Mouse (Mus musculus) adrenal gland, adult (tissue): ENCODE results near the gene Olfr643.

ENCODE experiments used
- DNase-seq, 2 experiments: peaks; one replicate each; pipeline ENCODE4 v3.0.0; 2022 to 2023; ENCODE audit warnings: low spot score in 1 of 2; ENCODE audit not compliant: inconsistent age in 2 of 2

Gene Olfr643

DNA sequence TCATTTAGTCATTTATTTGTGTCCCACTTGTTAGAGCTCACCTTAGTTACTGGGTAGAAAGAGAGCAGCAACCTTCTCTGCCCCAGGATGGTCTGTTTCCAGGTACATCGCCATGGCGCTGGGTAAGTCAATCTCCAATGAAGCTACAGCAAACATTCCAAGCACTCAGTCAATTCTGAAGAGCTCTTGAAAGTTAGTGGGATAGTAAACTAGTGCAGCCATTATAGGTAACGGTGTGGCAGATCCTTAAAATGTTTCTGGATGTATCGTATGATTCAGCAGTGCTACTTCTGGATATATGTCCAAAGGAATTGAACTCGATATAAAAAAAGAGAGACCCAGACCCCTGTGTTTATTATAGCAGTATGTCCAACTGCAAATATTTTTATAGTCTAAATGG lies at the start of gene Olfr643:
Gene Olfr643 (minus strand): TSS at position 101 of the 400 bp plus-strand sequence.
- no peak for DNase-seq

DNA sequence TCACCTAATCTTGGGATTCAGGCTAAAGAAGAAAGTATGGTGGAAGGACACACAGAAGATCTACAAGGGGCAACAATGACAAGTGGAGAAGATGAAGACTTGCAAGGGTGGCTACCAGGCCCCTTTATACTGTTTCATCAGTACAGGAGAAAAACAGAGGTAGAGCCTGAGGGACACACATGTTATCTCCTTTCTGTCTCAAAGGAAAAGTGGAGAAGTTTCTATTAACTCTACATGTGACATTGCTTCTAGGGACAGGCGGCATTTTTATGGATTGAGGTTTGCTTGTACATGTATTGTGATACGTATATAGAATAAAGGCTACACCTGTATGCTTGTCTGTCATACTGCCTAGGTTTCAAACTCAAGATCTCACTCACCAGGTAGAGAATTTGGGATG lies 46.1 kb upstream of the Olfr643 start, which contains the start of gene Olfr648:
Gene Olfr648 (minus strand): TSS at position 101 of the 400 bp plus-strand sequence.
- DNase-seq: no peak

DNA sequence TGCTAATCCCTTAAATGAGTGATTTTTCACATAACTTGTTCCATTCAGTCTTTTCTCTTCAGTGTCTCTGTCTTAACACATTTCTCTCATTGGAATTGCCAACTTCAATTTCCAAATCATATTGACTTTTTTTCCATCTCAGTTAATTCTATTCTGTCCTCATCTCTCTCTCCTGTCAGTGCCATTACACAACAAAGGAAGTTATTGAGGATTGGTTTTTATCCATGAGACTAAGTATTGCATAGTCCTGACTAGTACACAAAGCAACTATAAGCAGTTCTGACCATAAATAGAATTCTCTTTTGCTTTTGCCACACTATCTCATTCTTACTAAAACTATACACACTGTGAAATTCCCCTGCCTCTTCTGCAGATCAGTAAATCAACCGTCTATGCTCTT lies 41.9 kb upstream of the Olfr643 start:
- DNase-seq: no peak

DNA sequence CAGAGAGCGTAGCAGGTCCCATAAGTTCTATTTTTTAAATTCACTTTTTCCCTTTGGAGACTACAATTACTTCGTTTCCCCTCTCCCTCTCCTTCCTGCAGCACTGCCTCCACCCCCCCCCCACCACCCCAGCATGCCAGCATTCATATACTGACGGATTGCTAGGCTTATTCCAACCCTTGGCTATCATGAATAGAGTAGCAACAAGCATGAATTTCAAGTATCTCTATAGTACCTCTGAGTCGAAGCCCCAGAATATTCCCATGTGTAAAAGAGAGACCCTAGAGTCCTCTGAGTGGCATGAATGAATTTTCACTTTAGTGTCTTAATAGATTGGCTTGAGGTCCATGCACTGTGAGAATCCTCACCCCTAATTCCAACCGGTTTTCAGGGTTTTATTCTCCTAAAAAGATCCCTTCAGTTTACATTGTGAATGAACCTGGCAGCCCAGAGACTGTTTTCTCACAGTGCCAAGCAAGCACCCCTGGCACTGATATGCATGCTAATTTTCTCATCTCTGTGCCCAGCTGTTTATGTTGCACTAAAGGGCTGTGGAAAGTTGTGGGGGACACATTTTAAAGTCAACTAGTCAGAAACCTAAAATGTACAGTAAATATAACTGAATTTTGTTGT lies 41.3 kb upstream of the Olfr643 start:
- DNase-seq: no peak

DNA sequence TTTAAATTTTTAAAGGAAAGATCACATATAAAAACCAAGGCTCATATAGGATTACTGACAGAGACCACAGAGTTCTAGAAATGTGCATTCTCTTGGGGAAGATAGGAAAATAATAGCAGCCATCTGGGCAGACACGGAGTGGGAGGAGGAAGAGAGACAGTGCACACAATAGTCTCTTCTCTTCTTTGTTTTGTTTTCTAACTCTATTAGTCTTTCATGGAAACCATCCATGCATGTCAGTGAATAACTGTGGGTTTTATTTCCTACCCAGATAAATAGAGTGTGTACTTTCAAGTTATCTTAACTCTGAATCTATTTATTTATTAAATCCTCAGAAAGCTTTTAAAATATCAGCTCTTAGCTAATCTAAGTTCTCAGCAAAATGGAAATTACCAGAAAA lies 37.9 kb upstream of the Olfr643 start:
- DNase-seq: no peak

DNA sequence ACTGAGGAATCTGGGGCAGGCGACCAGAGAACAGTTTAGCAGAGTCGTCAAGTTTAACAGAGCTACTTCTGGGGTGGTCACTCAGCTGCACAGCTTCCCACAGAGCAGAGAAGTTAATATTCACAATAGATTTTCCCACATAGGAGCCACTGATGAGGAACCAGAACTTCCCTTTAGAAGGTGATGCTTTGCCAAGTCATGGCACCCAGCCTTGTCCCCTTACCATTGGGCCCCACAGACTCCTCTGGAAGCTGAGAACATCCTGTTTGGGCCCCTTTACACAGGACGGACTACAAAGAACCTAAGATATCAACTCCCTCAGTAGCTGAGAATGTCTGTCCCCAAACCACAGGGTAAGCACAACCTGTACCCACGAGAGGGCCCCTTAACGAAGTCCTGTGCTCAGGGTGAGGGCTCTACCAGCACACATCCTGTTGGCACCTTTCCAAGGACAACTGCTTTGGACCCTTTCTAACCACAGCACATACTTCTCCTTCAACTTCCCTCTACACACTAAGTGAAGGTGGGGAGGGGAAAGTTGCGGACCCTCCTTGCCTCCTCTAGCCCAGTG lies 32.5 kb upstream of the Olfr643 start:
- no peak for DNase-seq

DNA sequence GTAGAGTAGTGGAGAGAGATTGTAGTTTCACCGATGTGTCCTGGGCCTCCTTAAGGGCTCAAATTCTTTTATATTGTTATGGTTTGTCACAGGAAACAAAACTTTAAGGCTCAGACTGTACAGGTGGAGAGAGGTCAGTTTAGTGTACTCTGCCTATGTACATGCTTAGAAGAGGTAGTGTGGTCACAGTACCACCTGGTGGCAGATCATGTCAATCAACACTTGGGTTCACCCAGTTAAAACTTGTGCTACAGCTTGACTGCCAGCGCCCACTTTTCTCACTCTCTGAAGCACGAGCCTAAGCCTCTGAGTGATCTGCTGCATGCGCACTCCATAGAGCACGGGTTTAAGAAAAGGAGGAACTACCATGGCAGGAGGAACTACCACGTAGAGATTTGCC lies 29.9 kb upstream of the Olfr643 start:
- no peak for DNase-seq

DNA sequence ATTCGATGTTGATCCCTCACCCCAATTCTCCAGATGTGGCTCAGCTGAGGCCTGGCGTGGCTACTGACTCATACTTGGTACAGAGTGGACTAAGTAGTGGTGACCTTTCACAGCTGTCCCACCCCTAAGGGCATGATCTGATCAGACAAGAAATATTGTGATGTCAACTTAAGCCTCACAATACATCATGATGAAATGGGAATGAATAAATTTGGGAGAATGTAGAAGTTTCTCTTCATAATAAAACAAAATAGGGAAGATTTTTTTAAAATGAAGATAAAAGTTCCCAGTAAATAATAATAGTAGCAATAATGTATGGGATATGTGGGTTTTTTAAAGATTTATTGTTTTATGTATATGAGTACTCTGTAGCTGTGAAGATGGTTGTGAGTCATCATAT lies 13.3 kb upstream of the Olfr643 start, which contains the start of gene Ubqlnl:
Gene Ubqlnl (minus strand): TSS at position 101 of the 400 bp plus-strand sequence.
- DNase-seq: no peak

DNA sequence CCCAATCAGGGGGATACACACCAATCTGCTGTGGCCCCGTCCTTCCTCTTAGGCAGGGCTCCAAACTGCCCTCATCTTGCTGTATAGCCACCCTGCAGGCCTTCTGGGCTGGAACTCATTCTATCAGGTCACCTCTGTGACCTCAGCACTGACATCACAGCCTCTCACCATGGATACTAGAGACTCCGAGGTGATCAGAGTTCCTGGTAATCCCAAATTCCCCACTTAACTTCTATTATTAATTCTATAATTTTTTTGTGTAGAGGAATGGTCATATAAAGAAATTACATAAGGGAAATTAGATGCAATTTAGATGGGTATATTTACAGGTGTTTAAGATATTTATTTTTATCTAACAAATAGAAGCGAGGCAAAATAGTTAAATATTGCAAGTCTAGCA lies 6.0 kb upstream of the Olfr643 start, which contains the start of gene Ubqln3:
Gene Ubqln3 (minus strand): TSS at position 101 of the 400 bp plus-strand sequence.
- no peak for DNase-seq

DNA sequence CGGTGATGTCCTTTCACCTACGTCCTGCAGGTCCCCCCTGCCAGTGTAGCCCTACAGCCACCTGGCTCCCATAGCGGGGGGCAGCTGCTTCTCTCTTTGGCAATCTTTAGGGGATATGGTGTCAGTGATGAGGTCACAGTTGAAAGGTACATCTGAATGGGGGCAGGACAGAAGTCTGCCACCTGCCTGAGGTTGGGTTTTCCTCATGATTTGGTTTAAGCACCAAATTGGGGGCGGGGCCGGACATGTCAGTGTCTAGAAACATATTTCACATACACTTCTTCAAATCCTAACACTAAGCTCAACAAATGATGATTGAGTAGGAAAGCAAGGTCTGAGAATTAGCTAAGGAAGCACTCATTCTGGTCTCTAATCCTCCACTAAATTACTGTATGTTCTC lies 7.5 kb downstream of the Olfr643 start, which contains the start of gene Ubqln5:
Gene Ubqln5 (minus strand): TSS at position 101 of the 400 bp plus-strand sequence.
- no peak for DNase-seq

DNA sequence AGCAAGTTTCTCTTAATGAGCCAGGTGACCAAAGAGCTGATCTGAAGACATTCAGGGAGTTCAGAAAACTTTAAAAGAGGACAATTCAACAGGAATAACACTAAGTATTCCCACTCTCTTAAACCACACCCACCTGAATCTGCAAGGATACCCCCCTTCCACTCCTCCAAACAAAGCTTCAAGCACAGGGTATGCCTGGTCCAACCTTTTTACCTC lies 32.5 kb downstream of the Olfr643 start, which contains the start of gene Olfr646:
Gene Olfr646 (plus strand): TSS at position 117 of the 216 bp plus-strand sequence.
- no peak for DNase-seq

DNA sequence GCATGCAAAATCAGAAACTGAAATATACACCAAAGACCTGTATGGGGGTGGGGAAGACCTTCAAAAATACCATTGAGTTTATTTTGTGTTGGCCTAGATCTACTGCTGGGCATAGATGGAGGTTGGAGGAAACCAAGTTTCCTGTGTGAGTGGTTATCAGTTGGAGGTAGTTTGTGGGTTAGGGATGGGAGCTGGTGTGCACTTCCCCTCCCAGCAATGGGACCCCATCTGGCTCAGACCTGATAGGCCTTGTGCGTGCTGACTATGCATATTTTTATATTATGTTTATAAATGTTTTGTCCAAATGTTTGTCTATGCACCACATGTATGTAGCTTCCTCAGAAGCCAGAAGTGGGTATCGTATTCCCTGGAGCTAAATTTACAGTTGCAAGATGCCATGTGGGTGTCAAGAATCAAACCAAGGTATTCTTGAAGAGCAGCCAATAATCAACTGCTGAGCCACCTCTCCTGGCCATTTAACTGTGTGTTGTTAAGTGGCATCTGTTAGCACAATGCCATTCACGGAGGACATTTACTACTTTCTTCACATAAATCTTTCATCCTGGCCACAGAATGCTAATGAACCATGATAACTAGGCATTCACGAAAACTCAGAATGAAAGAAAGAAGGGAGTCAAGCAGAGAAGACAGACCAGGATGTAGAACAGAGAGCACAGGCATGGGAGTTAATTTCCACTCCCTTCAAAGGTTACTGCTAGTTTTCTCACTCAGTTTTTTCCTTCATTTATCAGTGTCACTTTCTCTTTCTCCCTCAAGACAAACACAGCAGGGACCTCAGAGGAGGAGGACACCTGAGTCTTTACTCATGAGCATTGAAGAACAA lies 33.1 kb downstream of the Olfr643 start:
- DNase-seq: no peak

DNA sequence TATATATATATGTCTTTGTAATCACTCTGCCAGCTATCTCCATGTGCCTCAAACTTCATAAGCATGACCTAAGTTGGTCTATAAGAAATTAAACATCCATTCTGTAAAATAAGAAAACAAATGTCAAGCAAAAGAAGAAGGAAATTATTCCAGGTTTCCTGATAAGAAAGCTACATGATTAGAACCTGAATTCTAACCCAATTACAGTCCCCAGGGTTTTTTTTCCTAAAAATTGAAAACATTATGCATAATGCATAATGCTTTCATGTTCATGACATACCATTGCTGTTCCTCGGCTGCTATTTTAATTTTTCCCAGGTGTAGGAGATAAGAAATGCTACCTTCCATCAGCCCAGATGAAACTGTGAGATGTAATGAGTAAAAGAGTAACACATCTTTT lies 51.8 kb downstream of the Olfr643 start, which contains the start of gene Olfr645:
Gene Olfr645 (minus strand): TSS at position 101 of the 400 bp plus-strand sequence.
- DNase-seq: no peak

DNA sequence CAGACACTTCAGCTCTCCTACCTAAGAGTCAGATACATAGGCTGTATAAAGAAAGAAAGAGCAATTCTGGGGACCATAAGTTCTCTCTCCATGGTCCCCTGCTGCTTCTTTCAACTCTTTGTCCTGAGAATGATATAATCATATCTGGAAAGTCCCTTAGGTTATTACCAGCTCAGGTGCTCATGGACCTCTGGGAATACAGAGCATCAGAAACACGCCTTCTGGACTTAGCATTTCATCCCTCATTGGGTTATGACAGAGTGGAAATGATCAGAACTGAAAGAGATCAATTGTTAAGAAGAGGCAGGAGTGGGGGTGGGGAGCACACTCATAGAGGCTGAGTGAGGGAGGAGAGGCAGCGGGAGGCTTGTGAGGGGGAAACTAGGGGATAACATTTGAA lies 65.4 kb downstream of the Olfr643 start, which contains the start of gene Olfr644:
Gene Olfr644 (minus strand): TSS at position 101 of the 400 bp plus-strand sequence.
- DNase-seq: no peak

DNA sequence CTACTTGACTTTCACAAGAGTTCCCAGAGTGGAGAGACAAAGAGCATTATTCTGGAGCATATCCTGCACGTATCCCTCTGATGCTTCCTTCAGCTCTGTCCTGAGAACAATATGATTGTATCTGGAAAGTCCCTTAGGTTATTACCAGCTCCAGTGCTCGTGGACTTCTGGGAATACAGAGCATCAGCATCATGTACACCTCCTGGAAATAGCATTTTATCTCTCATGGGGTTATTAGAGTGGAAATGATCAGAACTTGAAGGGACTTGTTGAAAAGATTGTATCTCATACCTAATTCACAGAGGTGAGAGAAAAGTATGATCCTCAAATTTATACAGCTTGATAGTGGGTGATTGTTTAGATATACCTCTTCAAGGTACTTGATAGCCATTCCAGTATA lies 75.9 kb downstream of the Olfr643 start, which contains the start of gene 4930516K23Rik:
Gene 4930516K23Rik (minus strand): TSS at position 101 of the 400 bp plus-strand sequence.
- DNase-seq: no peak

DNA sequence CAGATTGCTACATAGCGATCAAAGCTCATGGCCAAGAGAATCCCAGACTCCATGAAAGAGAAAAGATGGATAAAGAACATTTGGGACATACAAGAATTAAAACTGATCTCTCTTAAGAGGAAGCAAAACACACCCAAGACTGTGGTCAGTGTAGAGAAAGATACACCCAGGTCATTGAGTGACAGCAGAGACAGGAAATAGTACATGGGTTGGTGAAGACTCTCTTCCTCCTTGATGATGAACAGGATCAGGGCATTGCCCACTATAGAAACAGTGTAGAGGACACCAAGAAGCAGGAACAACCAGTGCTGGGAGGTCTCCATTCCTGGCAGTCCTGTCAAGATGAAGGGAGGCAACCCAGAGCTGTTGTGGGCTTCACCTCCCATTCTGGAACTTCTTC lies 78.0 kb downstream of the Olfr643 start:
- DNase-seq: no peak

DNA sequence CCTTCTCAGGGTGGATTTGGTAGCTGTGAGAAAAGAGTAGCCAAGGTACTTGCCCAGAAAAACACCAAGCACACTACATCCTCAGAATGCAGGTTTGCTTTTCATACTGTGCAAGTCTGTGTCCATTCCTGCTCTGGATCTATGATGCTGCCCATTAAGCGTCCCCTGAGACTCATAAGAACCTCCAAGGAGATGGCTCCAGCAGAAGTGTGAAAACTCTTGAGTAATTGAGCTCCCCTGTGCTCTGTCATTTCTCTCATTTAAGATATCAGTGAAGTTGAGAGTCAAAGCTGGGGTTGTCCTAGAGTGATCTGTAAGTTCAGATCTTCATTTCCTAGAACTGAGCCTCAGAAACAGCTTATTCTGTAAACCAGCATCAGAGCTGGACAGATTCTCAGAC lies 84.6 kb downstream of the Olfr643 start, which contains the start of gene Olfr642:
Gene Olfr642 (minus strand): TSS at position 101 of the 400 bp plus-strand sequence.
- DNase-seq: no peak

DNA sequence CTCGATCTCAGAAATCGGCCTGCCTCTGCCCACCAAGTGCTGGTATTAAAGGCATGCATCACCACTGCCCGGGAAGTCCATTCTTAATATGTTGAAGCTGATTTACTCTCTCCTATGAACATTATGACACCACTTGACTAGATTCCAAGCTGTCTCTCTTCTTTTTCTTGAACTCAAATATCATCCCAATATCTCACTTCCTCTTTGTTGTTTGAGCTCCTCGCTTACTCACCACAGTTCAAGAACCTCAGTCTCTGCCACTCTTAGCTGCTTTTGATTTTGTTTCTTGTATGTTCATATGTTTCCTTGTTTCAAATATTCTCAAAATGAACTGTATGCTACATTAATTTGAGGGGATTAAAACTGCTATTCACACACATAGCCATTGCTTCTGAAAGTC lies 86.5 kb downstream of the Olfr643 start:
- DNase-seq: no peak

DNA sequence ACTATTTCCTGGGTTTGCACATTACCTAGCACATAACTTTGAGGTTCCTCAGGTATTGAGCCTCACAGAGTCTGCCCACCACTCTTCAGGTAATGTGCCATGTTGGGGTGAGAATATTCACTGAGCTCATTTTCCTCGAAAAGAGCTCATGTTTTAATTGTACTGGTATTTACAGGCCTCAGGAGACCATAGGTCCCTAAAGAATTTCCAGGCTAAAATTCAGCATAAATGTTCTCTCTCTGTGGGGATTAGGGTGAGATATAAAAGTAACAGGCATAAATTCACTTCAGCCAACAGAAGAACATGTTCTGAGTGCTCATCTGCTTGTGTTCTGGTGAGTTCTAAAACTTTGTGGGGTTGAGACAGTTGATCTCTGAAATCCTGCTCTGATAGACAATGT lies 102.1 kb downstream of the Olfr643 start, which contains the start of gene Olfr641:
Gene Olfr641 (plus strand): TSS at position 301 of the 400 bp plus-strand sequence.
- DNase-seq: no peak

DNA sequence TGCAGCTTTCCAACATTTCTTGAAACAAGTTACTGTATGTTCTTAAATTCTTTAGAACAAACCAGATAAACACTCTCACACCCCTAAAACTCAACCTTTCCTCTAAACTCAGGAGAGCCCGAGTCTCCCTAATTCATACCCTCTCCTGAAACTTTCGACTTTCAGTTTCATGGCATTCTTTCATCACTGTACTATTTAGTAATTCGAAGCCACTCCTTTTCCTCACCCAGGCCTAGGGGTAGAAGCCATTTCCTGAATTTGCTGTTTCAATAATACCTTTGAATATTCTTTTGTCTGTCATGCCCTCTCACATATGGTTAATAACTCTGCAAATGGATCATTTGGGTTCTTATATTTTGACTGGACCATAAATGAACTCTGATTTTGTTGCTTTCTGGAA lies 110.2 kb downstream of the Olfr643 start:
- no peak for DNase-seq

DNA sequence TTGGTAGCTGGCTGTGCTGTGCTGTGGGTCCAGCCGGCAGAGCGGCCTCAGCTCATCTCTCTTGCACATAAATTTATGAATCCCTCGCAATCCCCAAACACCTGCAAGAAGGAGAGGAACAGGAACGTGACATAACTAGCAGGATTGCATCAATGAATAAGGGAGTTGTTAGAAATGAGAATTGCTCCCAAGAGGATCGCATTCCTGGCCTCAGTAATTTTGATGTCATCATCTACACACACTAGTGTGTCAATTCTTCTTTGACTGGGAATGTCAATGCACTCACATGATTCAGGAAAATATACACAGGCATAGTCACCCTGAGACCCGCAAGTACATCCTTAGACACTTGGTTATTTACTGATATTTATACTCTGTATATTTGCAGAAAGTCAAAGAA lies 111.7 kb downstream of the Olfr643 start, which contains the start of gene Olfr640:
Gene Olfr640 (minus strand): TSS at position 101 of the 400 bp plus-strand sequence.
- no peak for DNase-seq
